Mouse (Mus musculus) lung, postnatal 0 days (tissue): Measurements from ENCODE around the gene Rabl6. TPM values are rescaled to one million over a fixed set of nuclear protein-coding genes. Genes with fewer than 3 reads are reported as not detected.

Experiments
- ATAC-seq: fragments of 200-750 bp; cut with Nextera tagmentation; 2 replicates; pipeline ENCODE4 v1.8.0; 2017; ENCODE audit warnings: moderate library complexity
- DNase-seq: peaks from one replicate; pipeline ENCODE4 v3.0.0-alpha.2; 2016; ENCODE audit warnings: low spot score
- H3K27ac ChIP-seq: fragments of 300-500 bp; sonication (generic); 2 replicates; pipeline ENCODE4 v1.5.1; 2014; ENCODE audit warnings: antibody characterized with exemption, mild to moderate bottlenecking, low read length, mixed read lengths
- H3K27me3 ChIP-seq: fragments of 300-500 bp; sonication (generic); replicated peaks from 2 replicates; pipeline ENCODE4 v1.6.1; 2014; ENCODE audit warnings: low read length, mixed read lengths; ENCODE audit not compliant: insufficient read depth
- H3K36me3 ChIP-seq: fragments of 300-500 bp; sonication (generic); 2 replicates; pipeline ENCODE4 v1.6.1; 2014; ENCODE audit warnings: low read length, mixed read lengths; ENCODE audit not compliant: insufficient read depth
- H3K4me1 ChIP-seq: fragments of 300-500 bp; sonication (generic); 2 replicates; pipeline ENCODE4 v1.6.1; 2014; ENCODE audit warnings: antibody characterized with exemption, low read depth, low read length, mixed read lengths; ENCODE audit not compliant: insufficient read depth
- H3K4me2 ChIP-seq: fragments of 300-500 bp; sonication (generic); replicated peaks from 2 replicates; pipeline ENCODE4 v1.6.1; 2014; ENCODE audit warnings: low read depth, mild to moderate bottlenecking, low read length, moderate library complexity, mixed read lengths
- H3K4me3 ChIP-seq: fragments of 300-500 bp; sonication (generic); 2 replicates; pipeline ENCODE4 v1.5.1; 2014; ENCODE audit warnings: low read depth, low read length
- H3K9ac ChIP-seq: fragments of 300-500 bp; sonication (generic); replicated peaks from 2 replicates; pipeline ENCODE4 v1.6.1; 2014; ENCODE audit warnings: low read depth, mild to moderate bottlenecking
- H3K9me3 ChIP-seq: fragments of 300-500 bp; sonication (generic); 2 replicates; pipeline ENCODE4 v1.6.1; 2016; ENCODE audit warnings: low read length, mixed read lengths
- CTCF ChIP-seq: IDR thresholded peaks from 2 replicates; pipeline ENCODE4 v1.5.1; 2016; ENCODE audit warnings: antibody characterized with exemption, mild to moderate bottlenecking
- EP300 ChIP-seq: IDR thresholded peaks from 2 replicates; pipeline ENCODE4 v1.6.1; 2016; ENCODE audit warnings: antibody characterized with exemption, mild to moderate bottlenecking, control low read depth
- WGBS: fragments of 180-500 bp; shearing (Covaris S2); extraction: QIAGEN DNeasy Blood & Tissue Kit; methylation state at CpG from one replicate; pipeline ENCODE4 v1.1.7; 2014; 5-methylcytosine and 5-hydroxymethylcytosine counted together
- polyA plus RNA-seq: library from polyadenylated mRNA; unstranded; fragments of >200 nt; fragmentation: Nextera tagmentation; extraction: Ambion mirVana; gene quantifications from 2 replicates; pipeline ENCODE4 v1.2.1, GENCODE M21; 2015

The Rabl6 gene
- polyA plus RNA-seq, 1 experiment from 2014 or later = 34.7 TPM

- no peak for ATAC-seq
Measured at GRCm38 (mm10) chr2:25587290-25587689, 21.0 kb downstream of the Rabl6 start.

DNA sequence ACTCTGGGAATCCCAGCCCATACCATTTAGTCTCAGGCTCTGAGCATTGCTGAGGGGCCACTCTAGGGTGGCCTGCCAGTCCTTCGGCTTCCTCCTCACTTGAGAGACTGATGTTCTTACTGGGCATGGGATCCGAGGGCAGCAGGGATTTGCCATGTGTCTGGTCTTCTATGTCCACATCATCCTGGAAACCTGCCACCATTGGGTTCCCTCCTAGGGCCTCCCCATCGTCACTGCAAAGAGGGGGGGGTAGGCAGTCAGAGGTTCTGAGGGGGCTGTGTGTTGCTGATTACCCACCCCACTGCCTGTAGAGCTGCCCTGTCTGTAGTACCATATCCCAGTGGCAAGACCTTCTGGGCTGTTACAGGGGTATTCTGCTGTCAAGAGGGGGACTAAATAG lies 22.7 kb downstream of the Rabl6 start:
- no peak for DNase-seq
- Histone ChIP-seq H3K9ac (no peak overlapping the region), H3K4me2 (no peak overlapping the region), H3K4me3 (no peak overlapping the region), H3K9me3 (no peaks in the 10 kb centered on the region), H3K27me3 (peaks cover 5% of the 10 kb centered on the region; the same call in 1 of the 2 replicates), H3K27ac (no peak overlapping the region), H3K4me1 (peaks cover 5% of the 10 kb centered on the region; the same call in 1 of the 2 replicates), H3K36me3 (0 out of 2 replicates have a peak, but pooled peaks cover 5% of the 10 kb centered on the region)
- TF ChIP-seq CTCF (no peak), EP300 (no peak)
- no peak for ATAC-seq
- WGBS = 84% methylated on average over 3 of the region's 3 CpGs

More at GRCm38 (mm10) chr2:25587290-25587689, 21.0 kb downstream of the Rabl6 start:
- no peaks in the 10 kb centered on the region for H3K27me3 ChIP-seq
- no peaks in the 10 kb centered on the region for H3K9me3 ChIP-seq
- 89% methylated on average over 8 of the region's 8 CpGs for WGBS
- TF ChIP-seq EP300 (no peak), CTCF (no peak)
- H3K36me3 ChIP-seq = peaks cover 10% of the 10 kb centered on the region; the same call in 1 of the 2 replicates
- H3K4me2 ChIP-seq = no peak overlapping the region
- no peak overlapping the region for H3K4me3 ChIP-seq
- no peak for DNase-seq
- no peaks in the 10 kb centered on the region for H3K4me1 ChIP-seq
- no peak overlapping the region for H3K9ac ChIP-seq
- H3K27ac ChIP-seq = no peak overlapping the region

DNA sequence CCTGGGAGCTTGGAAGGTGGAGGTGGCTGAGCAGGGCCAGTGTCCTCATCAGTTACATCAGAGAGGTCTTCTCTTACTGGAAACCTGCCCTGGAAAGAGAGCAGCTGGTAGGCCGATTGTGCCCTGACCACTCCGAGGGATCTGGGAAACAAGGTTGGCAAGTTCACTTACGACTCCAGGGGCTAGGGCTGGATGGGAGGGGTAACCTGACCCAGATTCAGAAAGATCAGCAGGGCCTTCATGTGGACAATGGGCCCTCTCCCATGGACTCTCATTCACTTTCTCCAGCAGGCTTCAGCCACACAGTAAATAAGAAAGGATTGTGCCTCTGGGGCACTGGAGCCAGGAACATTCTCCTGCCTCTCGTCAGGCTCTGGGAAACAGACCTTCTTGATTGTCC lies 23.5 kb downstream of the Rabl6 start:
- ATAC-seq (no peak), DNase-seq (no peak)
- WGBS = 79% methylated on average over 4 of the region's 4 CpGs
- H3K27ac ChIP-seq = no peak overlapping the region
- no peak overlapping the region for H3K4me3 ChIP-seq
- peaks cover 5% of the 10 kb centered on the region; the same call in 1 of the 2 replicates for H3K4me1 ChIP-seq
- no peaks in the 10 kb centered on the region for H3K9me3 ChIP-seq
- TF ChIP-seq CTCF (no peak), EP300 (no peak)
- H3K9ac ChIP-seq = no peak overlapping the region
- 0 out of 2 replicates have a peak, but pooled peaks cover 5% of the 10 kb centered on the region for H3K36me3 ChIP-seq
- H3K27me3 ChIP-seq = peaks cover 13% of the 10 kb centered on the region
- H3K4me2 ChIP-seq = no peak overlapping the region

- DNase-seq = no peak
- no peak overlapping the region for H3K4me2 ChIP-seq
- ATAC-seq = no peak
- H3K9me3 ChIP-seq = no peaks in the 10 kb centered on the region
- H3K4me1 ChIP-seq = peaks cover 11% of the 10 kb centered on the region; the same call in 1 of the 2 replicates
- no peak overlapping the region for H3K4me3 ChIP-seq
- TF ChIP-seq EP300 (no peak), CTCF (no peak)
- H3K27me3 ChIP-seq = peaks cover 20% of the 10 kb centered on the region
- H3K27ac ChIP-seq = no peak overlapping the region
- no peak overlapping the region for H3K9ac ChIP-seq
- WGBS = 73% methylated on average over 3 of the region's 3 CpGs
- H3K36me3 ChIP-seq = 0 out of 2 replicates have a peak, but pooled peaks cover 5% of the 10 kb centered on the region
Measured at GRCm38 (mm10) chr2:25584152-25584551, 24.2 kb downstream of the Rabl6 start.

- 54% methylated on average over 4 of the region's 4 CpGs for WGBS
- H3K4me2 ChIP-seq = no peak overlapping the region
- peaks cover 26% of the 10 kb centered on the region for H3K27me3 ChIP-seq
- no peak overlapping the region for H3K9ac ChIP-seq
- DNase-seq = no peak
- no peaks in the 10 kb centered on the region for H3K9me3 ChIP-seq
- no peak for ATAC-seq
- H3K4me3 ChIP-seq = no peak overlapping the region
- H3K36me3 ChIP-seq = 0 out of 2 replicates have a peak, but pooled peaks cover 5% of the 10 kb centered on the region
- no peak overlapping the region for H3K27ac ChIP-seq
- peaks cover 14% of the 10 kb centered on the region for H3K4me1 ChIP-seq
- TF ChIP-seq EP300 (no peak), CTCF (no peak)
Measured at GRCm38 (mm10) chr2:25583571-25583970, 24.8 kb downstream of the Rabl6 start.

DNA sequence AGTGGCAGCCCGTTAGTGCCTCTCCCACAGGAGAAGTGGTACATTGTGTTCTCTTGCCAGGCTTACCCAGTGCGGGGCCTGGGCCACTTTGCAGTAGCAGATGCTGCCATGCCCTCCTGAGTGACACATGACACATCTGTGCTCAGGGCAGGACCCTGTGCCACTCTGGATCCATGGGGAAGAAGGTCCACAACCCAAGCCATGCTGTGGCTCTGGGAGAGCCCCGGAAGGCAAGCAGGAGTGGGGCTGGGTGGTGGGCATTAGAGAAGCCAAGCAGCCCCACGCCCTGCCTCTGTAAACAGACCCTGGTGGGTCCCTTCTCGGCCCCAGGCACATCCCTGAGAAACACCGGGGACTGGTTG lies 25.2 kb downstream of the Rabl6 start:
- Histone ChIP-seq H3K36me3 (0 out of 2 replicates have a peak, but pooled peaks cover 5% of the 10 kb centered on the region), H3K9ac (no peak overlapping the region), H3K9me3 (no peaks in the 10 kb centered on the region), H3K4me2 (no peak overlapping the region), H3K4me1 (peaks cover 16% of the 10 kb centered on the region), H3K4me3 (no peak overlapping the region), H3K27ac (no peak overlapping the region), H3K27me3 (peaks cover 30% of the 10 kb centered on the region)
- no peak for TF ChIP-seq EP300
- TF ChIP-seq CTCF = no peak
- no peak for DNase-seq
- no peak for ATAC-seq
- WGBS = 82% methylated on average over 6 of the region's 6 CpGs
